Mouse (Mus musculus) spleen, adult 2 months (tissue): Measurements from ENCODE around the gene Olfr1224-ps1. TPM values are rescaled to one million over a fixed set of nuclear protein-coding genes. Genes with fewer than 3 reads are reported as not detected.
"Not testable (repeated sequence)": the region's sequence is repeated elsewhere in the genome, so short reads cannot be mapped to it uniquely, and the experiment has no call there.

Experiments
- DNase-seq, 2 experiments: peaks; one replicate each; pipeline versions ENCODE4 v3.0.0 to v3.0.0-alpha.2; 2012 to 2021; ENCODE audit warnings: low spot score in 2 of 2, low read depth in 1 of 2
- H3K27ac ChIP-seq: fragments of 200-500 bp; 2 replicates; pipeline ENCODE4 v1.5.1; 2012; ENCODE audit warnings: low read length, inconsistent platforms; ENCODE audit not compliant: insufficient read depth
- H3K27me3 ChIP-seq: fragments of 200-500 bp; 2 replicates; pipeline ENCODE4 v1.6.1; 2012; ENCODE audit warnings: mild to moderate bottlenecking, moderate library complexity, low read length, inconsistent platforms; ENCODE audit not compliant: control insufficient read depth, insufficient read depth
- H3K36me3 ChIP-seq: fragments of 200-500 bp; 2 replicates; pipeline ENCODE4 v1.6.1; 2012; ENCODE audit warnings: mild to moderate bottlenecking, low read length, inconsistent platforms; ENCODE audit not compliant: control insufficient read depth, insufficient read depth
- H3K4me1 ChIP-seq: fragments of 200-500 bp; 2 replicates; pipeline ENCODE4 v1.6.1; 2011; ENCODE audit warnings: inconsistent platforms; ENCODE audit not compliant: control insufficient read depth, insufficient read depth, insufficient read length
- H3K4me3 ChIP-seq: fragments of 200-500 bp; 2 replicates; pipeline ENCODE4 v1.5.1; 2011; ENCODE audit warnings: mild to moderate bottlenecking, inconsistent platforms; ENCODE audit not compliant: insufficient read depth, insufficient read length; ENCODE audit errors: extremely low read depth
- CTCF ChIP-seq: fragments of 200-500 bp; IDR thresholded peaks from 2 replicates; pipeline ENCODE4 v1.5.1; 2011; ENCODE audit warnings: mild to moderate bottlenecking, inconsistent platforms; ENCODE audit not compliant: insufficient read depth, insufficient read length, insufficient replicate concordance; ENCODE audit errors: extremely low read depth
- POLR2A ChIP-seq: fragments of 200-500 bp; IDR thresholded peaks from 2 replicates; pipeline ENCODE4 v1.6.1; 2011; ENCODE audit warnings: low read depth, low read length, inconsistent platforms
- WGBS: fragments of 180-500 bp; shearing (Covaris S2); methylation state at CpG from one replicate; pipeline ENCODE4 v1.1.7; 2018; 5-methylcytosine and 5-hydroxymethylcytosine counted together
- polyA plus RNA-seq: library from polyadenylated mRNA; depleted of rRNA; stranded (reverse); fragments of >200 nt; gene quantifications from 2 replicates; pipeline ENCODE4 v1.2.3, GENCODE M21; 2012; rRNA removed

Gene Olfr1224-ps1
- polyA plus RNA-seq: not detected in 2 replicates

GRCm38 (mm10) chr2:89163991-89164390, at the start of gene Olfr1224-ps1:
Olfr1224-ps1 (minus strand) TSS chr2:89164091.
- not testable (repeated sequence) for DNase-seq, H3K4me3 ChIP-seq, H3K4me1 ChIP-seq, H3K27me3 ChIP-seq, H3K36me3 ChIP-seq, H3K27ac ChIP-seq
- WGBS: 88% methylated on average over 8 of the region's 8 CpGs

DNA sequence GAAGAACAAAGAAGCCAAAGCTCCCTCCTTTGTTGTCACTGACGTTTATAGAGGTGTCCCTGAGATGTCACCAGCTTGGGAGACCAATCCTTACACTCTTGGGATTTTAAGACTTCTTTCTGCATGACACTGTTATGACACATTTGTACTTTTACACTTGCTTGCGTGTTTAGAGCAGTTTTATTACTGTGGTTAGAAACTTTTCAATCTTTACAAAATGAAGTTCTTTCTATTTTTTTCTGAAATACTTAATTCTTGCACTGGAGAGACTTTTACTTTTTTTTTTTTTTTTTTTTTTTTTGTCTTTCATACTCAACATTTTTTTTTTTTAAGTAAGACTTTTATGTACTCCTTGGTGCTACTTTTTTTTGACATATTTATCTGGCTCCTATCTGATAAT, 36.1 kb upstream of the Olfr1224-ps1 start, which contains the start of gene Olfr1226:
Gene Olfr1226, minus strand, starts transcription at position 101 of the 400 bp plus-strand sequence.
- DNase-seq: no peak
- Histone ChIP-seq H3K4me1 (no peaks in the 10 kb centered on the region), H3K27me3 (no peaks in the 10 kb centered on the region), H3K4me3 (no peak within 1 kb of the TSS), H3K36me3 (no peaks in the 10 kb centered on the region), H3K27ac (no peak within 1 kb of the TSS)
- TF ChIP-seq POLR2A (no peak), CTCF (no peak)
- WGBS: 75% methylated on average over 2 of the region's 2 CpGs

GRCm38 (mm10) chr2:89196325-89196982, 32.6 kb upstream of the Olfr1224-ps1 start:
- H3K27ac ChIP-seq: no peak overlapping the region
- H3K4me1 ChIP-seq: no peaks in the 10 kb centered on the region
- no peak for DNase-seq
- 8% methylated on average over 3 of the region's 3 CpGs for WGBS
- no peaks in the 10 kb centered on the region for H3K27me3 ChIP-seq
- TF ChIP-seq CTCF (no peak), POLR2A (no peak)
- no peak overlapping the region for H3K4me3 ChIP-seq
- no peaks in the 10 kb centered on the region for H3K36me3 ChIP-seq

- DNase-seq: no peak
- no peak for TF ChIP-seq CTCF
- TF ChIP-seq POLR2A: no peak
- no peak within 1 kb of the TSS for H3K27ac ChIP-seq
- WGBS: 92% methylated on average over 1 of the region's 1 CpGs
- no peaks in the 10 kb centered on the region for H3K4me1 ChIP-seq
- no peaks in the 10 kb centered on the region for H3K36me3 ChIP-seq
- no peaks in the 10 kb centered on the region for H3K27me3 ChIP-seq
- H3K4me3 ChIP-seq: no peak within 1 kb of the TSS
Observed at GRCm38 (mm10) chr2:89174569-89174968, 10.7 kb upstream of the Olfr1224-ps1 start, which contains the start of gene Olfr1225. Olfr1225 (minus strand) TSS chr2:89174669.

DNA sequence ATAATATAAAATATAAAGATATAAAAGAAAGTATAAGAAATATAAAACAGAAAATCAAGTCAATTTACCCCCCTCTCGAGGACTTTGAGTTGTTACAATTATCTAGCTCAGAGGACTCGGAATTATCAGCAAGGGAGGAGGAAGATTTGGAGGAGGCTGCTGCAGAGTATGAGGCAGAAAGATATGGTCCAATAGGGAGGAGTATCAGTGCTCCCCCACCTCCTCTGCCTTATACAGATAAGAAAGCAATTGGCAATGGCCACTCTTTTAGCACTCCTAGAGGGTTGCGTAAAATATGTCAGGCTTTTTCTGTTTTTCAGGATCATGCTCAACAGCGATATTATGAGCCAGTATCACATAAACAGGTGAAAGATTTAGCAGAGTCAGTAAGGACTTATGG, 820 bp upstream of the Olfr1224-ps1 start:
- not testable (repeated sequence) for H3K36me3 ChIP-seq
- 88% methylated on average over 4 of the region's 4 CpGs for WGBS

GRCm38 (mm10) chr2:89151460-89151859, 12.4 kb downstream of the Olfr1224-ps1 start, which contains the start of gene Olfr1223:
Olfr1223 (minus strand) TSS chr2:89151560.
- Histone ChIP-seq H3K36me3 (no peaks in the 10 kb centered on the region), H3K27me3 (no peaks in the 10 kb centered on the region), H3K4me1 (no peaks in the 10 kb centered on the region), H3K4me3 (no peak within 1 kb of the TSS), H3K27ac (no peak within 1 kb of the TSS)
- TF ChIP-seq CTCF: no peak
- no peak for TF ChIP-seq POLR2A
- WGBS: 64% methylated on average over 1 of the region's 1 CpGs
- DNase-seq: no peak

More for the DNA sequence above, 820 bp upstream of the Olfr1224-ps1 start:
- H3K27ac ChIP-seq, H3K4me1 ChIP-seq, H3K27me3 ChIP-seq, DNase-seq, H3K4me3 ChIP-seq: not testable (repeated sequence)

DNA sequence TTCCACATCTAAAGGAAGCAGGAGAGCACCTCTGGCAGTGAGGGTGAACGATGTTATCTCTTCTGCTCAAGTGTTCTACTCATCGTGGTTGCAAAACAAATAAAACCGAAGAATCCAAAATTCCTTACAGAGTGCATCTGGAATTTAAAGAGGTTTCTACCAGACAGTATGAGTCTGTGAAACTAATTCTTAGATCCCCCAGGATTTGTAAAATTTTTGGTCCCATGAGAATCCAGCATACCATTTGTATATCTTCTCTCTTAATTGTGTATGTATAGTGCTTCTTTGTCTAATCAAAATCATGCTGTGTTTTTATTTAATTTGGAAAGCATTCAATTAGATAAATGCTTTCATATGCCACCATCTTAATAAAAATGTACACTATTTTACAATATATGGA, 30.9 kb downstream of the Olfr1224-ps1 start, which contains the start of gene Olfr1222:
Gene Olfr1222, minus strand, starts transcription at position 101 of the 400 bp plus-strand sequence.
- 84% methylated on average over 3 of the region's 3 CpGs for WGBS
- Histone ChIP-seq H3K27me3 (no peaks in the 10 kb centered on the region), H3K27ac (no peak within 1 kb of the TSS), H3K4me3 (no peak within 1 kb of the TSS), H3K4me1 (no peaks in the 10 kb centered on the region), H3K36me3 (no peaks in the 10 kb centered on the region)
- TF ChIP-seq CTCF (no peak), POLR2A (no peak)
- DNase-seq: no peak

DNA sequence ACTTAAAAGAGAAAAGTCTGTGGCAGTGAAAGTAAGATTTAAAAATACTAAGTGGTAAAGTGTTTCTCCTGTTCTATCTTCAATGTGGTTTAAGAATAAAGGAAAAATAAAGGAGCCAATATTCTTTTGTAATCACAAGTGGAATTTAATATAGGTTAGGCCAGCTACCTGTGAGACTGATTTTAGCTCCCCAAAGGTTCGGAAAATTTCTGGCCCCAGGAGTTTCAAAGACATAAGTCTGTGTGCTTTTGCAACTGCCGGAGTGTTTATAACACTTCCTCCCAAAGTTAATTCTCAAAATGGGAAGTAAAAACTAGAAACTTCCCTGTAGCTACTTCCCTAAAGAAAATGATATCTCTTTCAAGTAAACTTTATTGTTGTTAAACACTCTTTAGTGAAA, 46.7 kb downstream of the Olfr1224-ps1 start, which contains the start of gene Olfr1221:
Gene Olfr1221, minus strand, starts transcription at position 101 of the 400 bp plus-strand sequence.
- TF ChIP-seq CTCF (no peak), POLR2A (no peak)
- WGBS: 18% methylated on average over 2 of the region's 2 CpGs
- no peaks in the 10 kb centered on the region for H3K36me3 ChIP-seq
- no peaks in the 10 kb centered on the region for H3K27me3 ChIP-seq
- H3K27ac ChIP-seq: no peak within 1 kb of the TSS
- H3K4me3 ChIP-seq: no peak within 1 kb of the TSS
- no peak for DNase-seq
- H3K4me1 ChIP-seq: no peaks in the 10 kb centered on the region
